Mouse (Mus musculus): ENCODE measurements around the gene Ogn. TPM values are rescaled to one million over a fixed set of nuclear protein-coding genes. Genes with fewer than 3 reads are reported as not detected.
"Not testable (repeated sequence)": the region's sequence is repeated elsewhere in the genome, so short reads cannot be mapped to it uniquely, and the experiment has no call there.

Gene Ogn
- polyA plus RNA-seq, 1 experiment from 2014 or later = 103 TPM

- Histone ChIP-seq H3K4me2 (replicated peaks; ENCODE audit: low read depth, low read length) (no peak overlapping the region), H3K9ac (replicated peaks; ENCODE audit: low read depth, low read length) (no peak overlapping the region), H3K9me3 (ENCODE audit: control insufficient read depth, low read depth, low read length) (no peaks in the 10 kb centered on the region), H3K4me1 (ENCODE audit: control insufficient read depth, insufficient read depth, low read length) (0 out of 2 replicates have a peak, but pooled peaks cover 2% of the 10 kb centered on the region), H3K4me3 (ENCODE audit: low read depth, low read length) (no peak overlapping the region), H3K27ac (ENCODE audit: low read length) (no peak overlapping the region), H3K27me3 (ENCODE audit: control insufficient read depth, insufficient read depth, low read length) (no peaks in the 10 kb centered on the region), H3K36me3 (ENCODE audit: control insufficient read depth, insufficient read depth, low read length) (no peaks in the 10 kb centered on the region)
- ATAC-seq (ENCODE audit: insufficient number of reproducible peaks, insufficient read depth, low FRiP score, low read depth) = no peak
- 69% methylated on average over 8 of the region's 8 CpGs for WGBS
Measured at GRCm38 (mm10) chr13:49584307-49585005, 23.4 kb upstream of the Ogn start.

- Histone ChIP-seq H3K27ac (ENCODE audit: low read length) (no peak overlapping the region), H3K27me3 (ENCODE audit: control insufficient read depth, insufficient read depth, low read length) (no peaks in the 10 kb centered on the region), H3K9me3 (ENCODE audit: control insufficient read depth, low read depth, low read length) (no peaks in the 10 kb centered on the region), H3K4me3 (ENCODE audit: low read depth, low read length) (no peak overlapping the region), H3K4me2 (replicated peaks; ENCODE audit: low read depth, low read length) (no peak overlapping the region), H3K36me3 (ENCODE audit: control insufficient read depth, insufficient read depth, low read length) (no peaks in the 10 kb centered on the region), H3K4me1 (ENCODE audit: control insufficient read depth, insufficient read depth, low read length) (no peaks in the 10 kb centered on the region), H3K9ac (replicated peaks; ENCODE audit: low read depth, low read length) (no peak overlapping the region)
- WGBS = 95% methylated on average over 6 of the region's 6 CpGs
- ATAC-seq (ENCODE audit: insufficient number of reproducible peaks, insufficient read depth, low FRiP score, low read depth) = no peak
Measured at GRCm38 (mm10) chr13:49586062-49586461, 21.8 kb upstream of the Ogn start.

GRCm38 (mm10) chr13:49602541-49602940 lies 5.3 kb upstream of the Ogn start:
- not testable (repeated sequence) for H3K27me3 ChIP-seq (ENCODE audit: control insufficient read depth, insufficient read depth, low read length); H3K27ac ChIP-seq (ENCODE audit: low read length); H3K9ac ChIP-seq (replicated peaks; ENCODE audit: low read depth, low read length); H3K4me1 ChIP-seq (ENCODE audit: control insufficient read depth, insufficient read depth, low read length); H3K4me3 ChIP-seq (ENCODE audit: low read depth, low read length); H3K36me3 ChIP-seq (ENCODE audit: control insufficient read depth, insufficient read depth, low read length); H3K9me3 ChIP-seq (ENCODE audit: control insufficient read depth, low read depth, low read length); ATAC-seq (ENCODE audit: insufficient number of reproducible peaks, insufficient read depth, low FRiP score, low read depth); H3K4me2 ChIP-seq (replicated peaks; ENCODE audit: low read depth, low read length)
- 71% methylated on average over 2 of the region's 2 CpGs for WGBS

GRCm38 (mm10) chr13:49603603-49604002 lies 4.2 kb upstream of the Ogn start:
- Histone ChIP-seq H3K36me3 (ENCODE audit: control insufficient read depth, insufficient read depth, low read length) (no peaks in the 10 kb centered on the region), H3K27me3 (ENCODE audit: control insufficient read depth, insufficient read depth, low read length) (no peaks in the 10 kb centered on the region), H3K4me2 (replicated peaks; ENCODE audit: low read depth, low read length) (no peak overlapping the region), H3K9me3 (ENCODE audit: control insufficient read depth, low read depth, low read length) (no peaks in the 10 kb centered on the region), H3K9ac (replicated peaks; ENCODE audit: low read depth, low read length) (no peak overlapping the region), H3K4me3 (ENCODE audit: low read depth, low read length) (no peak overlapping the region), H3K27ac (ENCODE audit: low read length) (no peak overlapping the region), H3K4me1 (ENCODE audit: control insufficient read depth, insufficient read depth, low read length) (no peaks in the 10 kb centered on the region)
- ATAC-seq (ENCODE audit: insufficient number of reproducible peaks, insufficient read depth, low FRiP score, low read depth) = no peak

GRCm38 (mm10) chr13:49608589-49609322 lies 910 bp downstream of the Ogn start:
- no peak for ATAC-seq (ENCODE audit: insufficient number of reproducible peaks, insufficient read depth, low FRiP score, low read depth)
- Histone ChIP-seq H3K36me3 (ENCODE audit: control insufficient read depth, insufficient read depth, low read length) (no peaks in the 10 kb centered on the region), H3K9me3 (ENCODE audit: control insufficient read depth, low read depth, low read length) (no peaks in the 10 kb centered on the region), H3K4me1 (ENCODE audit: control insufficient read depth, insufficient read depth, low read length) (no peaks in the 10 kb centered on the region), H3K27ac (ENCODE audit: low read length) (peak overlapping the region; percentile 74; the same call in 1 of the 2 replicates), H3K4me3 (ENCODE audit: low read depth, low read length) (peak overlapping the region; percentile 25), H3K4me2 (replicated peaks; ENCODE audit: low read depth, low read length) (peak overlapping the region; percentile 34; the same call in 1 of the 2 replicates), H3K9ac (replicated peaks; ENCODE audit: low read depth, low read length) (no peak overlapping the region), H3K27me3 (ENCODE audit: control insufficient read depth, insufficient read depth, low read length) (no peaks in the 10 kb centered on the region)
- WGBS = 37% methylated on average over 4 of the region's 4 CpGs

GRCm38 (mm10) chr13:49617021-49617420 lies 9.2 kb downstream of the Ogn start:
- Histone ChIP-seq H3K27ac (ENCODE audit: low read length) (no peak overlapping the region), H3K4me3 (ENCODE audit: low read depth, low read length) (no peak overlapping the region), H3K27me3 (ENCODE audit: control insufficient read depth, insufficient read depth, low read length) (no peaks in the 10 kb centered on the region), H3K36me3 (ENCODE audit: control insufficient read depth, insufficient read depth, low read length) (no peaks in the 10 kb centered on the region), H3K4me1 (ENCODE audit: control insufficient read depth, insufficient read depth, low read length) (no peaks in the 10 kb centered on the region), H3K4me2 (replicated peaks; ENCODE audit: low read depth, low read length) (no peak overlapping the region), H3K9me3 (ENCODE audit: control insufficient read depth, low read depth, low read length) (no peaks in the 10 kb centered on the region), H3K9ac (replicated peaks; ENCODE audit: low read depth, low read length) (no peak overlapping the region)
- 86% methylated on average over 3 of the region's 3 CpGs for WGBS
- no peak for ATAC-seq (ENCODE audit: insufficient number of reproducible peaks, insufficient read depth, low FRiP score, low read depth)

- Histone ChIP-seq H3K9ac (replicated peaks; ENCODE audit: low read depth, low read length) (no peak overlapping the region), H3K27ac (ENCODE audit: low read length) (no peak overlapping the region), H3K9me3 (ENCODE audit: control insufficient read depth, low read depth, low read length) (no peaks in the 10 kb centered on the region), H3K27me3 (ENCODE audit: control insufficient read depth, insufficient read depth, low read length) (no peaks in the 10 kb centered on the region), H3K4me2 (replicated peaks; ENCODE audit: low read depth, low read length) (no peak overlapping the region), H3K4me3 (ENCODE audit: low read depth, low read length) (no peak overlapping the region), H3K4me1 (ENCODE audit: control insufficient read depth, insufficient read depth, low read length) (no peaks in the 10 kb centered on the region), H3K36me3 (ENCODE audit: control insufficient read depth, insufficient read depth, low read length) (no peaks in the 10 kb centered on the region)
- ATAC-seq (ENCODE audit: insufficient number of reproducible peaks, insufficient read depth, low FRiP score, low read depth) = no peak
Measured at GRCm38 (mm10) chr13:49618365-49618764, 10.5 kb downstream of the Ogn start.

- no peak overlapping the region for H3K9ac ChIP-seq (replicated peaks; ENCODE audit: low read depth, low read length)
- H3K27ac ChIP-seq (ENCODE audit: low read length) = no peak overlapping the region
- 53% methylated on average over 1 of the region's 1 CpGs for WGBS
- no peak overlapping the region for H3K4me2 ChIP-seq (replicated peaks; ENCODE audit: low read depth, low read length)
- H3K4me3 ChIP-seq (ENCODE audit: low read depth, low read length) = no peak overlapping the region
- H3K36me3 ChIP-seq (ENCODE audit: control insufficient read depth, insufficient read depth, low read length) = no peaks in the 10 kb centered on the region
- no peaks in the 10 kb centered on the region for H3K9me3 ChIP-seq (ENCODE audit: control insufficient read depth, low read depth, low read length)
- ATAC-seq (ENCODE audit: insufficient number of reproducible peaks, insufficient read depth, low FRiP score, low read depth) = no peak
- H3K27me3 ChIP-seq (ENCODE audit: control insufficient read depth, insufficient read depth, low read length) = no peaks in the 10 kb centered on the region
- H3K4me1 ChIP-seq (ENCODE audit: control insufficient read depth, insufficient read depth, low read length) = no peaks in the 10 kb centered on the region
Measured at GRCm38 (mm10) chr13:49623216-49623615, 15.4 kb downstream of the Ogn start.

All from stomach, embryonic 14.5 days (tissue).